Comparison of ENCODE assay signal across 21 mouse cellular contexts in the genomic region with DNA sequence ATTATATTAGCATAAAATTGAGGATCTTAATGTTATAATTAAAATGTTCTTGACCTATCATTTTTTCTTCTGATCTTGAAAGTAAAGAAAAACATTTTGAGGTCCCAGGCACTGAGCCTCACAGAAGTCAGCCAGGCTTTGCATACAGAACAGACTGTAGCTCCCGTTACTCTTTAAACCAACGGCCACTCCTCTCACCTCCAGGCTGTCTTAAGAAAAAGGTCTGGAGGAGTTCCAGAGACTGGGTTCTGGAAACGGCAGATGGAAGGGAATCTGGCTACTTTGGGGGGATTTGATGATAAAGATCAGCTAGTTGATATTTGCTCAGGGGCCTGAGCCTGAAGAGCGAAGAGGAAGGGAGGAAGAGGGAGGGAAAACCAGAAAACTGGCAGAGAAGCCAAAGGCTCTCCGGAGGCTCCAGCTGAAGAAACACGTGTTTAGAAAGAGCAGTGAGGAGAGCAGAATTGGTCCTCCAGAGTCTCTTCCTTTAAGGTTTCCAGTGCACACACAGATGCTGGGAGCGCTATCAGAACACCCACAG.
DNase-seq lines count a peak whose midpoint lies in the region; ATAC-seq and TF ChIP-seq lines count a peak whose summit lies in the region.
"Had no signal": no experiment of that assay in that cellular context is flagged by ENCODE, and none has a peak within 500 bp of the region (broad histone marks: within the 10 kb centered on the region; RNA-seq: fewer than 3 reads in every experiment).

No protein-coding gene starts in this region.

- H3K36me3 ChIP-seq in heart, embryonic 13.5 days: peaks cover 8% of the 10 kb centered on the region; the same call in 1 of the 2 replicates
- peaks cover 4% of the 10 kb centered on the region; the same call in 1 of the 2 replicates for H3K36me3 ChIP-seq in kidney, embryonic 14.5 days (ENCODE audit: control insufficient read depth, insufficient read depth, low read length)
- H3K36me3 ChIP-seq: liver, embryonic 13.5 days had no signal

- H3K9ac ChIP-seq in heart, embryonic 13.5 days: no peak overlapping the region
- no peak overlapping the region for H3K9ac ChIP-seq in kidney, embryonic 14.5 days (ENCODE audit: low read depth, low read length)
- H3K9ac ChIP-seq: hindbrain, embryonic 15.5 days; limb, embryonic 15.5 days; liver, embryonic 13.5 days had no signal

- TF ChIP-seq CTCF in brain, embryonic 14.5 days (IDR thresholded peaks at IDR 0.05; ENCODE audit: borderline replicate concordance, extremely low read depth, insufficient read depth, insufficient read length): no peak

- H3K9me3 ChIP-seq in heart, embryonic 13.5 days: no peaks in the 10 kb centered on the region
- H3K9me3 ChIP-seq in kidney, embryonic 14.5 days (ENCODE audit: control insufficient read depth, low read length): no peaks in the 10 kb centered on the region
- H3K9me3 ChIP-seq: hindbrain, embryonic 15.5 days; limb, embryonic 15.5 days; liver, embryonic 13.5 days had no signal

- H3K4me3 ChIP-seq in heart, embryonic 13.5 days: no peak overlapping the region
- H3K4me3 ChIP-seq in kidney, embryonic 14.5 days (ENCODE audit: low read length): no peak overlapping the region
- H3K4me3 ChIP-seq: hindbrain, embryonic 15.5 days; limb, embryonic 15.5 days; liver, embryonic 13.5 days had no signal

- no peak overlapping the region for H3K27ac ChIP-seq in heart, embryonic 13.5 days (replicated peaks)
- H3K27ac ChIP-seq in kidney, embryonic 14.5 days (ENCODE audit: low read depth, low read length): peak overlapping the region; percentile 37; the same call in 1 of the 2 replicates
- H3K27ac ChIP-seq: hindbrain, embryonic 15.5 days; limb, embryonic 15.5 days; liver, embryonic 13.5 days had no signal

- H3K27me3 ChIP-seq in heart, embryonic 13.5 days (replicated peaks): peaks cover 10% of the 10 kb centered on the region; the same call in 1 of the 2 replicates
- H3K27me3 ChIP-seq in kidney, embryonic 14.5 days (ENCODE audit: control insufficient read depth, insufficient read depth, low read length): no peaks in the 10 kb centered on the region
- H3K27me3 ChIP-seq: hindbrain, embryonic 15.5 days; limb, embryonic 15.5 days; liver, embryonic 13.5 days had no signal

- H3K4me1 ChIP-seq in heart, embryonic 13.5 days: peaks cover 16% of the 10 kb centered on the region
- H3K4me1 ChIP-seq in kidney, embryonic 14.5 days (ENCODE audit: control insufficient read depth, insufficient read depth, low read length): peaks cover 8% of the 10 kb centered on the region; the same call in 1 of the 2 replicates
- H3K4me1 ChIP-seq: liver, embryonic 13.5 days had no signal

- TF ChIP-seq POLR2A in brain, embryonic 14.5 days (IDR thresholded peaks at IDR 0.05; ENCODE audit: borderline replicate concordance, extremely low read depth, insufficient read depth, insufficient read length, poor library complexity, severe bottlenecking): no peak

- ATAC-seq in heart, embryonic 13.5 days (ENCODE audit: extremely low read depth, insufficient number of reproducible peaks, low FRiP score, low TSS enrichment): no peak
- no peak for ATAC-seq in kidney, embryonic 14.5 days (ENCODE audit: low FRiP score, low TSS enrichment)
- ATAC-seq: forebrain, embryonic 14.5 days had no signal

- WGBS in heart, embryonic 13.5 days: 27% methylated on average over 7 of the region's 7 CpGs
- 25% methylated on average over 7 of the region's 7 CpGs for whole genome bisulfite sequencing in kidney, embryonic 14.5 days

- peak; percentile 13 to 24 for DNase-seq in cerebellum, postnatal 10 days
- DNase-seq in cerebellum, postnatal 36 days: no peak
- no peak for DNase-seq in heart, adult 8-10 months (ENCODE audit: low spot score)
- no peak for DNase-seq in kidney, adult 11 months
- DNase-seq in brain, embryonic 14.5 days (ENCODE audit: low read depth): peak; percentile 48
- DNase-seq in right cerebral cortex, postnatal 4 days: no peak
- DNase-seq: adrenal gland, postnatal 14 days; cerebellum, adult 11-12 months; cerebellum, adult 9-11 months; gastrocnemius, postnatal 25 days; heart, adult 18-20 months; kidney, postnatal 10 days; liver, embryonic 13.5 days; lung, adult 18-20 months; lung, postnatal 10 days; midbrain, embryonic 14.5 days had no signal

- peak overlapping the region; percentile 37 for H3K4me2 ChIP-seq in heart, embryonic 13.5 days
- no peak overlapping the region; the same call in 1 of the 2 replicates for H3K4me2 ChIP-seq in kidney, embryonic 14.5 days (replicated peaks; ENCODE audit: low read depth, low read length)
- H3K4me2 ChIP-seq: limb, embryonic 15.5 days; liver, embryonic 13.5 days had no signal

Comparison
In these comparisons a context has a peak if more than half of its experiments do, and no peak if none do; other contexts are left out.
1. DNase-seq: peak in cerebellum, postnatal 10 days (2 of 2) and brain, embryonic 14.5 days (single experiment); none in cerebellum, postnatal 36 days (0 of 2), heart, adult 8-10 months (single experiment), kidney, adult 11 months (single experiment) and right cerebral cortex, postnatal 4 days (single experiment).